Mouse (Mus musculus) embryonic facial prominence, embryonic 10.5 days (tissue): Measurements from ENCODE around the gene Plxdc2. TPM values are rescaled to one million over a fixed set of nuclear protein-coding genes. Genes with fewer than 3 reads are reported as not detected.

Experiments used
- DNase-seq: peaks from one replicate; pipeline ENCODE4 v3.0.0-alpha.2; 2017; ENCODE audit warnings: low spot score
- H3K27ac ChIP-seq: fragments of 300-500 bp; sonication (generic); replicated peaks from 2 replicates; pipeline ENCODE4 v1.5.1; 2016; ENCODE audit warnings: mild to moderate bottlenecking
- H3K27me3 ChIP-seq: fragments of 300-500 bp; sonication (generic); replicated peaks from 2 replicates; pipeline ENCODE4 v1.6.1; 2016; ENCODE audit warnings: low read depth, mild to moderate bottlenecking; ENCODE audit not compliant: poor library complexity, severe bottlenecking
- H3K36me3 ChIP-seq: fragments of 300-500 bp; sonication (generic); replicated peaks from 2 replicates; pipeline ENCODE4 v1.6.1; 2016; ENCODE audit warnings: mild to moderate bottlenecking, moderate library complexity
- H3K4me1 ChIP-seq: fragments of 300-500 bp; sonication (generic); 2 replicates; pipeline ENCODE4 v1.6.1; 2016
- H3K4me3 ChIP-seq: fragments of 300-500 bp; sonication (generic); 2 replicates; pipeline ENCODE4 v1.5.1; 2016; ENCODE audit warnings: mild to moderate bottlenecking, moderate library complexity
- H3K9me3 ChIP-seq: fragments of 300-500 bp; sonication (generic); 2 replicates; pipeline ENCODE4 v1.6.1; 2016; ENCODE audit warnings: mild to moderate bottlenecking
- WGBS: fragments of 180-500 bp; shearing (Covaris S2); methylation state at CpG from one replicate; pipeline ENCODE4 v1.1.7; 2016; 5-methylcytosine and 5-hydroxymethylcytosine counted together
- polyA plus RNA-seq: library from polyadenylated mRNA; unstranded; fragments of >200 nt; fragmentation: Nextera tagmentation; extraction: Ambion mirVana; gene quantifications from 2 replicates; pipeline ENCODE4 v1.2.1, GENCODE M21; 2016

Gene Plxdc2
- polyA plus RNA-seq, 1 experiment from 2014 or later: 20.0 TPM

GRCm38 (mm10) chr2:16598231-16598630 is 242.1 kb downstream of the Plxdc2 start:
- no peaks in the 10 kb centered on the region for H3K4me1 ChIP-seq
- no peaks in the 10 kb centered on the region for H3K27me3 ChIP-seq
- H3K9me3 ChIP-seq: no peaks in the 10 kb centered on the region
- 93% methylated on average over 3 of the region's 3 CpGs for WGBS
- no peak overlapping the region for H3K4me3 ChIP-seq
- H3K27ac ChIP-seq: no peak overlapping the region
- H3K36me3 ChIP-seq: no peaks in the 10 kb centered on the region
- no peak for DNase-seq

DNA sequence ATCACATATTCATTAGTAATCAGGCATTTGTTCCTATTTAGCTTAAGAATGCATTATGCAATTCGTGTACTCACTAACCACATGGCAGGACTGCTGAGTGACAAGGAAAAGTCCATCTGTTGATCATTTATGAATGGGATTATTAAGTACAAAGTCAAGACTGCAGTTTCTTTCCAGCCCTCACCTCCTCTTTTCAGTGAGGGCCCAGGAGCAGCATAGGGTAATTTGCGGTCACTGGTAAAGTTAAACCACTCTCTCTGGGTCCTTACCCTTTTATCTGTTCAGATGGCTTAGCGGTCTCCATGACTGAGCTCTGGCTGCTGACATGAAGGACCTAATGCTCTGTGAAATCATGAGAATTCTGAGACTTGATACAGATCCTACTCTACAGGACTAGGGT is 248.2 kb downstream of the Plxdc2 start:
- H3K4me1 ChIP-seq: peaks cover 6% of the 10 kb centered on the region; the same call in 1 of the 2 replicates
- H3K36me3 ChIP-seq: no peaks in the 10 kb centered on the region
- H3K4me3 ChIP-seq: no peak overlapping the region
- no peaks in the 10 kb centered on the region for H3K9me3 ChIP-seq
- no peaks in the 10 kb centered on the region for H3K27me3 ChIP-seq
- 78% methylated on average over 3 of the region's 3 CpGs for WGBS
- H3K27ac ChIP-seq: no peak overlapping the region
- DNase-seq: no peak

DNA sequence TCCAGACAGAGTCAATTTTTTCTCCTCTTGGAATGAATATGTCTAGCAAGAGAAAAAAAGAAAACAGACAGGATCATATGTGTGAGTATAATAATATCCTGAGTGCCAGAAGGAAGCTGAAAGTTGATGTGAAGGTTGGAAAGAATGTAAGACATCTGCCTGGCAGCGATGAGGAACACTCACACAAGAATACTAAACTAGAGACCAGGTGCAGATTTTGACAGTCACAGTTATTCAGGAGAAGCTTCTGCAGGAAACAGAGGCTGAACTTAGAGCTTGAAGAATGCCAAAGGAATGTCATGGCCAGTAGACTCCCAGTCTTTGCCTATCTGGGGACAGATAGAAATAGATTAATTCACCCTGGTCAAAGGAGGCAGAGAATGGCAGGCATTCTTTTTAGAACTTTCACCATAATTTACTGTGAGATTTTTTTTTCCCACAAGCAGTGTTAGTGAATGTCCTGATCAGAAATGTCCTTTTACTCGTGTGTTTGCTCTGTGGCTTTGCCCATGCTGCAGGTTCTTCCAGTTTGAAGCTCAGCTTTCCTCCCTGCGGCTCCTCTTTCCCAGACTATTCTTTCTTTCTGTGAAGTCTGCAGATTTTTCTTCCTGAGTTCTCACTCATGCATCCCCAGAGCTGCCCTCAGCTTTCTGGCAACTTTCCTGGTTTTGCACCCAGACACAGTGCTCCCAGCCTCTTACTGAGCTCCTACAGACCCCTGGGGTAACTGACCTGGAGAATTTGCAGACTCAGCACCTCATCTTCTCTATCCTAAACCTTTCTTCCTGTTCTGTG is 251.9 kb downstream of the Plxdc2 start:
- H3K27ac ChIP-seq: 0 out of 2 replicates have a peak overlapping the region, but pooled peaks have one; percentile 7
- H3K27me3 ChIP-seq: no peaks in the 10 kb centered on the region
- H3K4me1 ChIP-seq: peaks cover 6% of the 10 kb centered on the region; the same call in 1 of the 2 replicates
- 69% methylated on average over 3 of the region's 3 CpGs for whole genome bisulfite sequencing
- no peak for DNase-seq
- H3K36me3 ChIP-seq: no peaks in the 10 kb centered on the region
- H3K9me3 ChIP-seq: no peaks in the 10 kb centered on the region
- H3K4me3 ChIP-seq: no peak overlapping the region

DNA sequence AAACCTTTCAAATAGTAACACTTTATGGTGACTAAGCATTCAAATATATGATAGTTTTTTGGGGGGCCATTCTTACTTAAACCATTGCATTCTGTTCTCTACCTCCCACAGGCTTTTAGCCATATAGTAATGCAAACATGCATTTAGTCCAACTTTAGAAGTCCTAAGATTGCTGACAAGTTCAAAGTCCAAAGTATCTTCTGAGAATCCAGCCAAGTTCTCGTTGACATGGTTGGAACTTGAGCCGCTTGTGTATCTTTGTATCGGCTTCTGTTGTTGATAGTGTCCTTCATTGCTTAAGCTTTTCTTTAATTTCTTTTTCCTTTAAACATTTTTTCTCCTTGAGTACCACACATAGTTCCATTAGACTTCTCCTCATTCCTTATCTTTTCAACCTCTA is 286.0 kb downstream of the Plxdc2 start:
- DNase-seq: no peak
- H3K4me3 ChIP-seq: no peak overlapping the region
- 95% methylated on average over 3 of the region's 3 CpGs for WGBS
- H3K27me3 ChIP-seq: no peaks in the 10 kb centered on the region
- no peaks in the 10 kb centered on the region for H3K36me3 ChIP-seq
- no peaks in the 10 kb centered on the region for H3K9me3 ChIP-seq
- H3K27ac ChIP-seq: no peak overlapping the region
- H3K4me1 ChIP-seq: no peaks in the 10 kb centered on the region

- 88% methylated on average over 2 of the region's 2 CpGs for WGBS
- H3K4me3 ChIP-seq: no peak overlapping the region
- DNase-seq: no peak
- no peaks in the 10 kb centered on the region for H3K4me1 ChIP-seq
- no peak overlapping the region for H3K27ac ChIP-seq
- no peaks in the 10 kb centered on the region for H3K27me3 ChIP-seq
- H3K9me3 ChIP-seq: no peaks in the 10 kb centered on the region
- no peaks in the 10 kb centered on the region for H3K36me3 ChIP-seq
These were observed 295.6 kb downstream of the Plxdc2 start for GRCm38 (mm10) chr2:16651713-16652112.

DNA sequence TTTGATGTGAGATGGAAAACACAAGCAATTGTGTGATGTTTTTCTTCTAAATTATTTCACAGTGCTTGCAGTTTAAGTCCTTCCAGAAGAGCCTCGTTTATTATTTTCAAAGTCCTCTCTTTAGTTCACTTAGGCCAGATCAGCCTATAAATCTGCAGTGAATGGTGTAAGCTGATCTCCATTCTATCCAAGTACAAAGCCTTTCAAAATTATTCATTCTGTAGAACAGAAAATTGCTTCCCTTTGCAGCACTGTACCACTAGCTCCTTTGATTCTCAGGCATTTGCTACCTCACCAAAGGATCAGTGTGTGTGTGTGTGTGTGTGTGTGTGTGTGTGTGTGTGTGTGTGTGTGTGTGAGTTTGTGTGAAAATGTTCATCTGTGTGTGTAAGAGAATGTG is 308.4 kb downstream of the Plxdc2 start:
- Histone ChIP-seq H3K27ac (no peak overlapping the region), H3K4me3 (no peak overlapping the region), H3K4me1 (peaks cover 18% of the 10 kb centered on the region), H3K36me3 (no peaks in the 10 kb centered on the region), H3K9me3 (no peaks in the 10 kb centered on the region), H3K27me3 (no peaks in the 10 kb centered on the region)
- 49% methylated on average over 1 of the region's 1 CpGs for WGBS
- no peak for DNase-seq

DNA sequence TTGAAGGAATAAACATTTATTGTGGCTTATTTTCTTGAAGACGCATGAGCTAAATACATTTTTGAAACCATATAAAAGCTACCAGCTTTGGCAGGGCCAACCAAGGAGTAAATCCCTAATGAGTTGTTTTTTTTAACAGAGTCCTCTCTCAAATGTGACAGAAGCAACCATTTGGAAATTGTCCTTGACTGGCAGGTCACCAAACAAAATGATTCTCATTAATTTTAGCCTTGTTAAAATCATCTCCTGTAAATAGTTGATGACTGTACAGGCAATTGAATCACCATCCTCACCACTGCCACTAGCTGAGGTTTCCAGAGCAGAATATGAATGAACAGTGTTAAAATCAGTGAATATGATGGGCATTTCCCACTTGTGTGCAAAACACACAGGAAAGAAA is 312.3 kb downstream of the Plxdc2 start:
- Histone ChIP-seq H3K4me1 (peaks cover 9% of the 10 kb centered on the region), H3K9me3 (no peaks in the 10 kb centered on the region), H3K27me3 (no peaks in the 10 kb centered on the region), H3K36me3 (no peaks in the 10 kb centered on the region), H3K27ac (no peak overlapping the region), H3K4me3 (no peak overlapping the region)
- WGBS: 96% methylated on average over 1 of the region's 1 CpGs
- no peak for DNase-seq

- H3K27ac ChIP-seq: no peak overlapping the region
- H3K36me3 ChIP-seq: no peaks in the 10 kb centered on the region
- no peaks in the 10 kb centered on the region for H3K27me3 ChIP-seq
- H3K4me1 ChIP-seq: no peaks in the 10 kb centered on the region
- no peak overlapping the region for H3K4me3 ChIP-seq
- DNase-seq: no peak
- 97% methylated on average over 3 of the region's 3 CpGs for WGBS
- H3K9me3 ChIP-seq: no peaks in the 10 kb centered on the region
These were observed 326.8 kb downstream of the Plxdc2 start for GRCm38 (mm10) chr2:16682905-16683304.

GRCm38 (mm10) chr2:16683739-16684138 is 327.6 kb downstream of the Plxdc2 start:
- no peaks in the 10 kb centered on the region for H3K9me3 ChIP-seq
- no peak overlapping the region for H3K27ac ChIP-seq
- H3K36me3 ChIP-seq: no peaks in the 10 kb centered on the region
- no peak for DNase-seq
- H3K4me1 ChIP-seq: no peaks in the 10 kb centered on the region
- 76% methylated on average over 3 of the region's 3 CpGs for WGBS
- no peaks in the 10 kb centered on the region for H3K27me3 ChIP-seq
- no peak overlapping the region for H3K4me3 ChIP-seq

DNA sequence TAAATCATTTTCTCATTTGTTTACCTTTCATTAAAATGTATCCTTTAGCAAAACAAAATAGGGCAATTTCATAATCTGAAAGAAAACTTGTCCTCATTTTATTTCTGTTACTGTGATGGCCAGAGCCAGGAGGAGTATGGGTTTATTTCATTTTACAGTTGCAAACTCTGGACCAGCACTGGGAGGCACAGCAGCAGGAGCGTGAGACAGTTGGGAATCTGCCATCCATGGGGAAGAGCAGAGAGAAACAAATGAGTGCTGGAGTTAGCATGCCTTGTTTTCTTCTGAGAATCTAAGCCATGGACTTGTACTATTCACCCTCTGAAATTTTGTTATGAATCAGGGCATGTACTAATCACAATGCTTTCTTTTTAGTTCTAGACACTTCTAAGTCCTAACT is 328.4 kb downstream of the Plxdc2 start:
- WGBS: 81% methylated on average over 1 of the region's 1 CpGs
- DNase-seq: no peak
- H3K4me1 ChIP-seq: no peaks in the 10 kb centered on the region
- no peaks in the 10 kb centered on the region for H3K27me3 ChIP-seq
- H3K9me3 ChIP-seq: no peaks in the 10 kb centered on the region
- H3K4me3 ChIP-seq: no peak overlapping the region
- H3K27ac ChIP-seq: no peak overlapping the region
- H3K36me3 ChIP-seq: no peaks in the 10 kb centered on the region

GRCm38 (mm10) chr2:16696390-16696789 is 340.3 kb downstream of the Plxdc2 start:
- Histone ChIP-seq H3K9me3 (no peaks in the 10 kb centered on the region), H3K27me3 (no peaks in the 10 kb centered on the region), H3K27ac (no peak overlapping the region), H3K4me1 (no peaks in the 10 kb centered on the region), H3K36me3 (no peaks in the 10 kb centered on the region), H3K4me3 (no peak overlapping the region)
- DNase-seq: no peak
- WGBS: 67% methylated on average over 2 of the region's 2 CpGs

DNA sequence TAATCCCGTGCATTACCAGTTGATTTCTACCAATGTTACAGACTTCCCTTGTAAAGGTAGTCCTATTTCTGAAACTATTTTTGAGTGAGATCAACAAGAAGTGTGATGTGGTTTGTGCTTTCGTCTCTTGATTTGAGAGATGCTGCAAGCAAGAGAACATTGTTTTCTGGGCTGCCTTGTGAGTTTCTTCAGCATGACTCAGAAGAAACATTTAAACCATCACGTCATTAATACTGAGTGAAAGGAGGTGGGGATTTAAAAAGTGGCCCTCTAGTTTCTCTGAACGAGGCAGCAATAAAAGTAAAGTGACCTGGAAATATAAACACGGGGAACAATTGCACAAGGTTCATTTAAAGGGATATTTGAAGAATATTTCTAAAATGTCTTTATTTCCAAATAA is 341.1 kb downstream of the Plxdc2 start:
- no peaks in the 10 kb centered on the region for H3K36me3 ChIP-seq
- H3K4me3 ChIP-seq: no peak overlapping the region
- H3K27ac ChIP-seq: no peak overlapping the region
- no peaks in the 10 kb centered on the region for H3K27me3 ChIP-seq
- no peak for DNase-seq
- H3K9me3 ChIP-seq: no peaks in the 10 kb centered on the region
- 84% methylated on average over 5 of the region's 5 CpGs for WGBS
- H3K4me1 ChIP-seq: no peaks in the 10 kb centered on the region

GRCm38 (mm10) chr2:16706227-16706626 is 350.1 kb downstream of the Plxdc2 start:
- Histone ChIP-seq H3K27me3 (no peaks in the 10 kb centered on the region), H3K4me3 (no peak overlapping the region), H3K27ac (no peak overlapping the region), H3K4me1 (0 out of 2 replicates have a peak, but pooled peaks cover 4% of the 10 kb centered on the region), H3K9me3 (no peaks in the 10 kb centered on the region), H3K36me3 (no peaks in the 10 kb centered on the region)
- 87% methylated on average over 2 of the region's 2 CpGs for WGBS
- no peak for DNase-seq
